Mouse (Mus musculus): Measurements from ENCODE around the gene Rhbdd1. TPM values are rescaled to one million over a fixed set of nuclear protein-coding genes. Genes with fewer than 3 reads are reported as not detected.

Rhbdd1 gene
- total and polyA plus RNA-seq, 3 experiments: 12.6 to 21.8 (median 19.8) TPM

- no peak for DNase-seq (ENCODE audit: extremely low read depth)
- Histone ChIP-seq H3K4me1 (ENCODE audit: control insufficient read depth in 1 of 2, insufficient read depth in 2 of 2) (no peaks in the 10 kb centered on the region), H3K4me3 (replicated peaks in 1 of 3; ENCODE audit: low read depth in 2 of 3, low read length in 2 of 3, poor library complexity in 1 of 3) (no peak overlapping the region), H3K9me3 (replicated peaks; ENCODE audit: low read length) (no peaks in the 10 kb centered on the region), H3K27ac (ENCODE audit: insufficient read depth, low read depth) (no peak overlapping the region), H3K79me2 (replicated peaks; ENCODE audit: control insufficient read depth, extremely low read depth, insufficient read depth, poor library complexity, severe bottlenecking) (no peaks in the 10 kb centered on the region), H3K27me3 (replicated peaks) (no peaks in the 10 kb centered on the region), H3K4me2 (ENCODE audit: insufficient read depth, low read depth, poor library complexity, severe bottlenecking) (no peak overlapping the region), H3K9ac (ENCODE audit: insufficient read depth, low read depth) (no peak overlapping the region), H3K36me3 (replicated peaks in 1 of 2; ENCODE audit: control insufficient read depth in 1 of 2, insufficient read depth in 1 of 2, low read length in 1 of 2) (no peaks in the 10 kb centered on the region)
- in situ Hi-C loops (cut with MboI; ENCODE audit: low pct_ligation_motif_present, low pct_unique_long_range_greater_than_20kb, low sequenced_read_pairs) (no loop called here), dilution Hi-C loops (cut with MboI; ENCODE audit: extremely low pct_ligation_motif_present, extremely low pct_unique_long_range_greater_than_20kb, low sequenced_read_pairs) (no loop called here)
- TF ChIP-seq ZMIZ1 (IDR thresholded peaks at IDR 0.05; ENCODE audit: low read depth, low read length) (no peak), NRF1 (IDR thresholded peaks at IDR 0.05; ENCODE audit: low read depth, low read length) (no peak), IRF4 (IDR thresholded peaks at IDR 0.05; ENCODE audit: low read depth, low read length) (no peak), PAX5 (IDR thresholded peaks at IDR 0.05; ENCODE audit: low read length) (no peak), ZC3H11A (IDR thresholded peaks at IDR 0.05; ENCODE audit: low read depth, low read length) (no peak), MXI1 (IDR thresholded peaks at IDR 0.05; ENCODE audit: low read depth, low read length) (no peak), HCFC1 (IDR thresholded peaks at IDR 0.05; ENCODE audit: low read depth, low read length) (no peak), BHLHE40 (IDR thresholded peaks at IDR 0.05; ENCODE audit: low read depth, low read length) (no peak), SIN3A (IDR thresholded peaks at IDR 0.05; ENCODE audit: low read length) (no peak)
These were observed 166.1 kb downstream of the Rhbdd1 start for GRCm38 (mm10) chr1:82482371-82482770.

DNA sequence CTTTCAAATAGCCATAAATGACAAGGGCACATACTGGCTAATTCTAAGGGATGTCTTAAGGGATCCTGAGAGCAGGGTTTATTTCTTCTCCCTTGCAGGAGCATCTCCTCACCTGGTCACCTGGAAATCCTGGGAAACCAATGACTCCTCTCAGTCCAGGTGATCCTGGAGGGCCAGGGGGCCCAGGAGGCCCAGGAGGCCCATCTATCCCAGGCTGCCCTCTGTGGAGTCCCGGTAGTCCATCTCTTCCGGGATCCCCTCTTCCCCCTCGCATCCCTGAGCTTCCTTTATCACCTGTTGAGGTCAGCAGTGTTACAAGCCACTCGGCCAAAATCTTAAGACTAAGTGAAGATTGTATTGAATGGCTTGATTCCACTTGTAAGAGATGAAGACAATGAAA is 170.1 kb downstream of the Rhbdd1 start:
- no peaks in the 10 kb centered on the region for H3K36me3 ChIP-seq (replicated peaks in 1 of 2; ENCODE audit: control insufficient read depth in 1 of 2, insufficient read depth in 1 of 2, low read length in 1 of 2)
- H3K9me3 ChIP-seq (replicated peaks; ENCODE audit: low read length): no peaks in the 10 kb centered on the region
- DNase-seq (ENCODE audit: extremely low read depth): no peak
- H3K4me3 ChIP-seq (replicated peaks in 1 of 3; ENCODE audit: low read depth in 2 of 3, low read length in 2 of 3, poor library complexity in 1 of 3): no peak overlapping the region
- H3K79me2 ChIP-seq (replicated peaks; ENCODE audit: control insufficient read depth, extremely low read depth, insufficient read depth, poor library complexity, severe bottlenecking): no peaks in the 10 kb centered on the region
- TF ChIP-seq TCF12 (IDR thresholded peaks at IDR 0.05; ENCODE audit: low read depth, low read length) (no peak), IRF4 (IDR thresholded peaks at IDR 0.05; ENCODE audit: low read depth, low read length) (no peak), MAX (IDR thresholded peaks at IDR 0.05; ENCODE audit: low read length) (no peak), USF1 (IDR thresholded peaks at IDR 0.05; ENCODE audit: low read depth, low read length) (no peak), E2F4 (IDR thresholded peaks at IDR 0.05; ENCODE audit: insufficient replicate concordance, low read depth, low read length) (no peak), POLR2A (IDR thresholded peaks at IDR 0.05; ENCODE audit: low read depth, low read length) (no peak), EP300 (IDR thresholded peaks at IDR 0.05; ENCODE audit: low read length) (no peak), ZMIZ1 (IDR thresholded peaks at IDR 0.05; ENCODE audit: low read depth, low read length) (no peak), ZC3H11A (IDR thresholded peaks at IDR 0.05; ENCODE audit: low read depth, low read length) (no peak), ZNF384 (IDR thresholded peaks at IDR 0.05; ENCODE audit: low read depth, low read length) (no peak), HCFC1 (IDR thresholded peaks at IDR 0.05; ENCODE audit: low read depth, low read length) (no peak), RCOR1 (conservative IDR thresholded peaks at IDR 0.05; ENCODE audit: low read depth, low read length) (no peak)
- in situ Hi-C loops (cut with MboI; ENCODE audit: low pct_ligation_motif_present, low pct_unique_long_range_greater_than_20kb, low sequenced_read_pairs) (no loop called here), dilution Hi-C loops (cut with MboI; ENCODE audit: extremely low pct_ligation_motif_present, extremely low pct_unique_long_range_greater_than_20kb, low sequenced_read_pairs) (no loop called here)
- H3K4me1 ChIP-seq (ENCODE audit: control insufficient read depth in 1 of 2, insufficient read depth in 2 of 2): no peaks in the 10 kb centered on the region
- no peak overlapping the region for H3K4me2 ChIP-seq (ENCODE audit: insufficient read depth, low read depth, poor library complexity, severe bottlenecking)
- no peaks in the 10 kb centered on the region for H3K27me3 ChIP-seq (replicated peaks)
- H3K9ac ChIP-seq (ENCODE audit: insufficient read depth, low read depth): no peak overlapping the region
- no peak overlapping the region for H3K27ac ChIP-seq (ENCODE audit: insufficient read depth, low read depth)
